Comparison of ENCODE assay signal across 16 mouse cellular contexts in the genomic region with DNA sequence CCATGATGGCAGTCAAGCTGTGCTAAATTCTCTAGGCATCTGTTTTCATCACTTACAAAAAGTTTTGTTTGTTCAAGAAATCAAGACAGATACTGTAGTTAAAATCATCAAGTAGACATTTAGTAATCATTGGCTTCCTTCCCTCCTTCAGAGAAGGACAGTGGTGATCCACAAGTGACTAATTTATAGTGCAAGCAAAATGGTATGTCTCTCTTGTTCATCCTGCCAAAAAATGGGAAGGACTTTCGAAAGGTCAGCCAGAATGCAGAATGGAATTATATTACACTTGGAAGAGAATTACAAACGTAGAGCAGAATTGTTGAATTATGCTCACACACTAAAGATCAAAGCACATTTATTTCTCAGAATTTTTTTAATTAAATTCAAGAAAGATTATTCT.
A peak's percentile ranks its signal among the peaks of the same experiment; 100 is the strongest.
DNase-seq lines count a peak whose midpoint lies in the region; ATAC-seq and TF ChIP-seq lines count a peak whose summit lies in the region.
"Had no signal": no experiment of that assay in that cellular context is flagged by ENCODE, and none has a peak within 500 bp of the region (broad histone marks: within the 10 kb centered on the region; RNA-seq: fewer than 3 reads in every experiment).

No protein-coding gene starts in this region.

- H3K4me2 ChIP-seq in embryonic facial prominence, embryonic 14.5 days (ENCODE audit: low read depth, low read length), result no peak overlapping the region
- no peak overlapping the region for H3K4me2 ChIP-seq in lung, postnatal 0 days (replicated peaks; ENCODE audit: low read depth, low read length)
- H3K4me2 ChIP-seq: forebrain, embryonic 15.5 days; heart, embryonic 12.5 days; hindbrain, embryonic 12.5 days had no signal

- no peaks in the 10 kb centered on the region for H3K9me3 ChIP-seq in embryonic facial prominence, embryonic 14.5 days (ENCODE audit: control insufficient read depth, low read length)
- H3K9me3 ChIP-seq in embryonic facial prominence, embryonic 10.5 days, result no peaks in the 10 kb centered on the region
- no peaks in the 10 kb centered on the region for H3K9me3 ChIP-seq in lung, postnatal 0 days (ENCODE audit: low read length)
- H3K9me3 ChIP-seq: forebrain, embryonic 15.5 days; heart, embryonic 12.5 days; hindbrain, embryonic 12.5 days had no signal

- no peak overlapping the region for H3K27ac ChIP-seq in embryonic facial prominence, embryonic 14.5 days (replicated peaks; ENCODE audit: low read depth, low read length)
- H3K27ac ChIP-seq in embryonic facial prominence, embryonic 10.5 days (replicated peaks), result no peak overlapping the region
- H3K27ac ChIP-seq in lung, postnatal 0 days (ENCODE audit: low read length), result no peak overlapping the region
- H3K27ac ChIP-seq: forebrain, embryonic 15.5 days; hindbrain, embryonic 12.5 days had no signal

- H3K4me1 ChIP-seq in embryonic facial prominence, embryonic 14.5 days (ENCODE audit: control insufficient read depth, insufficient read depth, low read length), result no peaks in the 10 kb centered on the region
- H3K4me1 ChIP-seq in embryonic facial prominence, embryonic 10.5 days, result no peaks in the 10 kb centered on the region
- no peaks in the 10 kb centered on the region for H3K4me1 ChIP-seq in lung, postnatal 0 days (ENCODE audit: insufficient read depth, low read depth, low read length)
- H3K4me1 ChIP-seq: forebrain, embryonic 15.5 days; heart, embryonic 12.5 days; hindbrain, embryonic 12.5 days had no signal

- no peak overlapping the region for H3K4me3 ChIP-seq in embryonic facial prominence, embryonic 14.5 days (ENCODE audit: low read depth, low read length)
- H3K4me3 ChIP-seq in embryonic facial prominence, embryonic 10.5 days, result no peak overlapping the region
- no peak overlapping the region for H3K4me3 ChIP-seq in lung, postnatal 0 days (ENCODE audit: low read depth, low read length)
- H3K4me3 ChIP-seq: forebrain, embryonic 15.5 days; heart, embryonic 12.5 days; hindbrain, embryonic 12.5 days had no signal

- DNase-seq in embryonic facial prominence, embryonic 14.5 days (ENCODE audit: low spot score), result peak; percentile 44
- DNase-seq in embryonic facial prominence, embryonic 10.5 days (ENCODE audit: low spot score), result no peak
- DNase-seq in kidney, postnatal 14 days, result peak; percentile 1
- DNase-seq in kidney, adult 11 months, result no peak
- DNase-seq in lung, postnatal 0 days (ENCODE audit: low spot score), result peak; percentile 57
- no peak for DNase-seq in lung, postnatal 10 days
- DNase-seq: adrenal gland, postnatal 25 days; cerebellum, adult 18-20 months; cerebellum, adult 9-11 months; cerebellum, postnatal 36 days had no signal

- 0 out of 2 replicates have a peak, but pooled peaks have one; percentile 37 for ATAC-seq in embryonic facial prominence, embryonic 14.5 days (ENCODE audit: low read depth)
- ATAC-seq in lung, postnatal 0 days, result 0 out of 2 replicates have a peak, but pooled peaks have one; percentile 17
- ATAC-seq: forebrain, embryonic 15.5 days; hindbrain, embryonic 16.5 days; inflammation-experienced regulatory T-cells, adult 6 months had no signal

- no peak for TF ChIP-seq CTCF in lung, postnatal 0 days (IDR thresholded peaks at IDR 0.05)

- H3K36me3 ChIP-seq in embryonic facial prominence, embryonic 14.5 days (ENCODE audit: control insufficient read depth, insufficient read depth, low read length), result no peaks in the 10 kb centered on the region
- no peaks in the 10 kb centered on the region for H3K36me3 ChIP-seq in embryonic facial prominence, embryonic 10.5 days (replicated peaks)
- no peaks in the 10 kb centered on the region for H3K36me3 ChIP-seq in lung, postnatal 0 days (ENCODE audit: insufficient read depth, low read length)
- H3K36me3 ChIP-seq: forebrain, embryonic 15.5 days; heart, embryonic 12.5 days; hindbrain, embryonic 12.5 days had no signal

- H3K27me3 ChIP-seq in embryonic facial prominence, embryonic 14.5 days (replicated peaks; ENCODE audit: control insufficient read depth, insufficient read depth, low read length), result no peaks in the 10 kb centered on the region
- H3K27me3 ChIP-seq in embryonic facial prominence, embryonic 10.5 days (replicated peaks; ENCODE audit: low read depth, poor library complexity, severe bottlenecking), result no peaks in the 10 kb centered on the region
- H3K27me3 ChIP-seq in lung, postnatal 0 days (replicated peaks; ENCODE audit: insufficient read depth, low read length), result no peaks in the 10 kb centered on the region
- H3K27me3 ChIP-seq: CH12.LX; forebrain, embryonic 15.5 days; heart, embryonic 12.5 days; hindbrain, embryonic 12.5 days had no signal

- H3K9ac ChIP-seq in embryonic facial prominence, embryonic 14.5 days (ENCODE audit: low read depth, low read length), result no peak overlapping the region
- no peak overlapping the region for H3K9ac ChIP-seq in lung, postnatal 0 days (replicated peaks; ENCODE audit: low read depth)
- H3K9ac ChIP-seq: forebrain, embryonic 15.5 days; heart, embryonic 12.5 days; hindbrain, embryonic 12.5 days had no signal

- WGBS in embryonic facial prominence, embryonic 14.5 days, result 48% methylated on average over 2 of the region's 2 CpGs
- 78% methylated on average over 2 of the region's 2 CpGs for WGBS in embryonic facial prominence, embryonic 10.5 days
- WGBS in lung, postnatal 0 days, result 48% methylated on average over 2 of the region's 2 CpGs

- no peak; the same call in 1 of the 2 replicates for TF ChIP-seq EP300 in lung, postnatal 0 days (IDR thresholded peaks at IDR 0.05)

Comparison
In these comparisons a context has a peak if more than half of its experiments do, and no peak if none do; other contexts are left out.
1. DNase-seq: peak in embryonic facial prominence, embryonic 14.5 days (single experiment), kidney, postnatal 14 days (single experiment) and lung, postnatal 0 days (single experiment); none in embryonic facial prominence, embryonic 10.5 days (single experiment), kidney, adult 11 months (single experiment) and lung, postnatal 10 days (single experiment).